Mouse (Mus musculus): Measurements from ENCODE around the gene Gm35549.
"Not testable (repeated sequence)": the region's sequence is repeated elsewhere in the genome, so short reads cannot be mapped to it uniquely, and the experiment has no call there.

Gm35549 gene

GRCm38 (mm10) chr9:122843760-122844159, at the start of gene Gm35549:
Gene Gm35549 (minus strand): TSS chr9:122844035.
- no peak for DNase-seq (ENCODE audit: extremely low spot score, low spot score)

- DNase-seq (ENCODE audit: extremely low spot score, low spot score) = peak; percentile 52
Measured at GRCm38 (mm10) chr9:122886372-122887179, 42.7 kb upstream of the Gm35549 start.

- DNase-seq (ENCODE audit: extremely low spot score, low spot score) = no peak
Measured at GRCm38 (mm10) chr9:122885385-122885784, 41.5 kb upstream of the Gm35549 start, which contains the start of gene Zkscan7. Gene Zkscan7 (plus strand): TSS chr9:122885685.

GRCm38 (mm10) chr9:122875145-122875544, 31.3 kb upstream of the Gm35549 start:
- no peak for DNase-seq (ENCODE audit: extremely low spot score, low spot score)

- DNase-seq (ENCODE audit: extremely low spot score, low spot score) = no peak
Measured at GRCm38 (mm10) chr9:122874653-122875052, 30.8 kb upstream of the Gm35549 start.

GRCm38 (mm10) chr9:122872595-122872994, 28.8 kb upstream of the Gm35549 start:
- no peak for DNase-seq (ENCODE audit: extremely low spot score, low spot score)

GRCm38 (mm10) chr9:122866192-122866591, 22.4 kb upstream of the Gm35549 start:
- no peak for DNase-seq (ENCODE audit: extremely low spot score, low spot score)

- peak; percentile 89 for DNase-seq (ENCODE audit: extremely low spot score, low spot score)
Measured at GRCm38 (mm10) chr9:122865697-122866166, 21.9 kb upstream of the Gm35549 start, which contains the start of gene Zfp445. Gene Zfp445 (minus strand): TSS chr9:122866006.

- no peak for DNase-seq (ENCODE audit: extremely low spot score, low spot score)
Measured at GRCm38 (mm10) chr9:122864848-122865247, 21.0 kb upstream of the Gm35549 start.

- no peak for DNase-seq (ENCODE audit: extremely low spot score, low spot score)
Measured at GRCm38 (mm10) chr9:122863731-122864130, 19.9 kb upstream of the Gm35549 start.

- no peak for DNase-seq (ENCODE audit: extremely low spot score, low spot score)
Measured at GRCm38 (mm10) chr9:122860752-122861151, 16.9 kb upstream of the Gm35549 start.

GRCm38 (mm10) chr9:122856716-122857115, 12.9 kb upstream of the Gm35549 start:
- DNase-seq (ENCODE audit: extremely low spot score, low spot score) = no peak

GRCm38 (mm10) chr9:122855617-122856016, 11.8 kb upstream of the Gm35549 start:
- DNase-seq (ENCODE audit: extremely low spot score, low spot score) = no peak

- not testable (repeated sequence) for DNase-seq (ENCODE audit: extremely low spot score, low spot score)
Measured at GRCm38 (mm10) chr9:122855141-122855540, 11.3 kb upstream of the Gm35549 start.

GRCm38 (mm10) chr9:122854526-122854925, 10.7 kb upstream of the Gm35549 start:
- no peak for DNase-seq (ENCODE audit: extremely low spot score, low spot score)

- DNase-seq (ENCODE audit: extremely low spot score, low spot score) = not testable (repeated sequence)
Measured at GRCm38 (mm10) chr9:122847811-122848311, 4.0 kb upstream of the Gm35549 start.

- DNase-seq (ENCODE audit: extremely low spot score, low spot score) = no peak
Measured at GRCm38 (mm10) chr9:122846156-122846555, 2.3 kb upstream of the Gm35549 start.

- DNase-seq (ENCODE audit: extremely low spot score, low spot score) = no peak
Measured at GRCm38 (mm10) chr9:122845621-122846020, 1.8 kb upstream of the Gm35549 start.

GRCm38 (mm10) chr9:122837680-122838079, 6.2 kb downstream of the Gm35549 start:
- DNase-seq (ENCODE audit: extremely low spot score, low spot score) = peak; percentile 21

- DNase-seq (ENCODE audit: extremely low spot score, low spot score) = no peak
Measured at GRCm38 (mm10) chr9:122837216-122837615, 6.6 kb downstream of the Gm35549 start.

GRCm38 (mm10) chr9:122836790-122837189, 7.0 kb downstream of the Gm35549 start:
- DNase-seq (ENCODE audit: extremely low spot score, low spot score) = no peak

- no peak for DNase-seq (ENCODE audit: extremely low spot score, low spot score)
Measured at GRCm38 (mm10) chr9:122836126-122836525, 7.7 kb downstream of the Gm35549 start.
